Mouse (Mus musculus): ENCODE results near the gene Tada2b.

Tada2b gene

DNA sequence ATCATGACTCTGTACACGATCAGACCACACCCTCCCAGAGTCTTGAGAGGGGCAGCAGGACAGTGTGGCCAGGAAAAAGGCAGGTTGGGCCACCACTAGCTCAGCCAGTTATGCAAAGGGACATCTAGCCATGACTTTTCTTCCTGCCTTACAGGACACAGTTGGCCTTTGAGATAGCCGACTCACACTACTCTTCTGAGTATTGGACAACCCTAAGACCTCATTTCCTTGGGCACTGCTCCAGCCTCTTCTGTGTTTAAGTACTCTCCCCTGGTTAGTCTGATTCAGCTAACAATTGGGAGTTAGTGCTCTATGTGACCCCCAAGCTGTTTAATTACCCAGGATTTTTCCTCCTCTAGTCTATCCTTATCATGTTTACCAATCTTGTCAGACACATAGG, 4.3 kb downstream of the Tada2b start:
- DNase-seq (ENCODE audit: low spot score), result no peak

DNA sequence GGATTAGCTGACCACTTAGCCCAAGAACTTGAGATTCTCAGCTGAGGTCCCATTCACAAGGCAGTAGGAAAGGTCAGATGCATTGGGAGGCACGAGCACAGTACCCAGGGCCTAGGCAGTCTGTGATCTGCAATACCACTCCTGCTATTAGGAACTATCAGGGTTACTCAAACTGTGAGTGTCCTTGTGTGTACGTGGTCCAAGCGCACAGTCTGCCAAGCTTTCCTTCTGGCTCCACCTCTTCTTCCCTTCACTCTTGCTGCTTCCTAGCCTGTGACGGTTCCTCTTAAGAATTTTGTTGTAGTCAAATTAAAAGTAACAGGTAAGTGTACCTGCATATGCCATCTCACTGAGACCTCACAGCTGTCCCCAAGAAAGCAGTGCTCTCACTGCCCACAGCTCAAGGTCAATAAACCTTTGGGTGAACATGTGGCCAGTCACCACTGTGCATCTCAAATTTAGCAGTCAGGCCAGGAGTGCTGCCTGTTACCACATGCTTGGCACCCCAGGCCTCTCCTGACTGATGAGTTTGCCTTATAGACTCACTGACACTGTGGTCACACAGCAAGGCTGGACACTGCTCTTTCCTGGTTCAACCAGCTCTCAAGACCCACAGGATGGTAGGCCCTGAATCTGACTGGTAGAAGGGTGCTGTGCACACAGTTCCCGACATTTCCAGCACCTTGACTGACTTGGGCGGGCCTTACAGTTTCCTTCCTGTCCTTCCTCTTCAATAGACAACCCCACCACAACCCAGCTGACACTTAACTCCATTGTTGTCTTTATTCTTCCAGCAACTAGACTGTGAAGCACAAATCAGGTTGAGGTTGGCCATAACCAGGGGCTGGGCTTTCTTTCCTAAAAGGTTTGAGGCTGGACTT, 5.3 kb downstream of the Tada2b start:
- no peak for DNase-seq (ENCODE audit: low spot score)

DNA sequence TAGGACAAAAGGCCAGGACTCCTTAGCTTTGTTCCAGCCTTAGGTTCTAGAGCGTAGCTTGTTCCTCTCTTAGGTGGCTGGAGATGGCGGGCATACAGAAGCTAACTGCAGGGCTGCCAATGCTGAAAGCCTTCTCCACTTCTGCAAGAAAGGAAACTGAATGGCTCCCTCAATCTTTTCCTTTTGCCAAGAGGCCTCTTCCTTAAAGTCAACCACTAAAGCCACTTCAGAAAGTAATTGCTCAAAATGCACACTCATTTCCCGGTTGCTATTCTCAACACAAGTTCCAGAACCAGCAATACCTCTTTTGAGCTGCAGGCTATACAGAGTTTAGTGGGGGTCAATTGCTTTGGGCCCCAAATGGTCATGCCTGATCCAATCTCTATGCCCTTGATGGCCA, 6.6 kb downstream of the Tada2b start:
- DNase-seq (ENCODE audit: low spot score), result no peak

DNA sequence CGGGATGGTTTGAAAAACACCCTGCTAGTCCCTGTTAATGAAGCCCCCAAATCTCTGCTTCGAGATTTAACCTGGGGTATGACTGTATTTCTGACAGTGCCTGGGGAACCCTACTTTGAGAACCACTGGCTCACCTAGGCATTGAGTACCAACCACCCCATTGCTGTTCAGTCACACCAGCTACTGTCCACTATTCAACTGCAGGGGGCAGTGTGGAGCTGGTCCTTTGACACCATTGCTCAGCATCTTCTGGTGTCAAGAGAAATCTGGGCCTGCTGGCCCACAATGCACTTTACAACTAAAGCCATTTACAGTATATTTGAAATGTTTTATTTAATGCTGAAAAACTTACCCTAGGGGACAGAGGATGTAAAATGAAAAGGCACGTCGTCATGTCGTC, 9.8 kb downstream of the Tada2b start:
- DNase-seq (ENCODE audit: low spot score), result peak; percentile 45

DNA sequence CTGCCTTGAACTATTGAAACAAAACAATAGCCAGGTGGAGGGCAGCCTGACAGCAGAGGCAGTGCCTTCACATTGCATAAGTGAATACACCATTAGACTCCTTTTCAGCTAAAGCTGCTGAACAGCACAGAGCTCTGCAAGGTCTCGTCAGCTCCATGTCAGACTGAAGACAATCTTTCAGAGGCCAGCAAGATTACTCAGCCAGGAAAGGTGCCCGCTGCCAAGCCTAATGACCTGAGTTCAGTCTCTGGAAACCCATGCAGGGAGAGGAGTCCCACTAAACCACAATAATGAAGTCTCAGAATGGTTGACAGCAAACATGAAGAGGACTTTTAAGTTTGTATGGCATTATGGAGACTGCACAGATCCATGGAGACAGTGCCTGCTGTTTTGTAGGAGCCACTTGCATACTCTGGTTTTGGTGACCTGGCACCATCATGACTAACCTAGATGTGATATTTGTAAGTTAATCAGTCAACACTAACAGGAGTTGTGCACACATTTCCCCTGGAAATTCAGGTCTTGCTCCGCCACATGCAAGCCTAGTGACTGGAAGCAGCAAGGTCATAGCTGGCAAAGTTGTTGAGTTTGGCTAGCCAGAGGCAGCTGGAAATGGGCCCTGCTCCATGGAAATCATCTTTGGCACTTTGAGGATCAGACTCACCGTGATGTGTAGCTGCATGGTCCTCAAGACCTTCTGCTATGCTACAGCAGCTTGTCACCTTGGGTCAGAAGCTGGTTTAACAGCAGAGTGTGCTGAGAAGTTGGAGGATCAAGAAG, 11.0 kb downstream of the Tada2b start:
- no peak for DNase-seq (ENCODE audit: low spot score)

DNA sequence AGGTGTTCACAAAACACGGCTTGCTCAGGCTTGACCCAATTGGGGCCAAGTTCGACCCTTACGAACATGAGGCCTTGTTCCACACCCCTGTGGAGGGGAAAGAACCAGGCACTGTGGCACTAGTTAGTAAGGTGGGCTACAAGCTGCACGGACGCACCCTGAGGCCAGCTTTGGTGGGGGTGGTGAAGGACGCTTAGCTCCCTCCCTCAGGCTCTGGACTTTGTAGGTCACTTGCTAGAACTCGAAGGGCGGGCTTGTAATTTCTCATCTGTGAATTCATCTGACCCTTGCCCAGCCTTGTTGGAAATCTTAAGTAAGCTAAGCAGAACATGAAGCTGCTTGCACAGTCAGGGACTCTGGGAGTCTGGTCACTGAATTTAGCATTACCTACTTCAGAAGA, 12.9 kb downstream of the Tada2b start:
- DNase-seq (ENCODE audit: low spot score), result no peak

DNA sequence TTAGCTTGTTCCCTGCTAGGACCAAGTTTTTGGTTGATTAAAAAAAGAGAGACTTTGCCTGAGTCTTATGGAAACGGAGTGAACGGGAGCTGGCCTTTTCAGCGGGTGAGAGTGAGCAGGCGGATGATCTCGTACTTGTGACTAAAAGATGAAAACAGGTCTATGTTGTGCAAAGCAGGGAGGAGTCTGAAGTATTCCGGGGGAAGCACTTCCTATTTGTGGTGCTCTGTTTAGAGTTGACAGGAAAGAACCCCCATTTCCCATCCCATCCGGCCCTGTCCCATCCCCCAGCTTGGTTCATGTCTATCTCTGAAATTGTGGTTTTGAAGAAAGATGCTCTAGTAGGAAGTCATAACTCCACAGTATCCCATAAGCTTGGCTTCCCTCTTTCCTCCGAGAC, 18.2 kb downstream of the Tada2b start:
- no peak for DNase-seq (ENCODE audit: low spot score)

DNA sequence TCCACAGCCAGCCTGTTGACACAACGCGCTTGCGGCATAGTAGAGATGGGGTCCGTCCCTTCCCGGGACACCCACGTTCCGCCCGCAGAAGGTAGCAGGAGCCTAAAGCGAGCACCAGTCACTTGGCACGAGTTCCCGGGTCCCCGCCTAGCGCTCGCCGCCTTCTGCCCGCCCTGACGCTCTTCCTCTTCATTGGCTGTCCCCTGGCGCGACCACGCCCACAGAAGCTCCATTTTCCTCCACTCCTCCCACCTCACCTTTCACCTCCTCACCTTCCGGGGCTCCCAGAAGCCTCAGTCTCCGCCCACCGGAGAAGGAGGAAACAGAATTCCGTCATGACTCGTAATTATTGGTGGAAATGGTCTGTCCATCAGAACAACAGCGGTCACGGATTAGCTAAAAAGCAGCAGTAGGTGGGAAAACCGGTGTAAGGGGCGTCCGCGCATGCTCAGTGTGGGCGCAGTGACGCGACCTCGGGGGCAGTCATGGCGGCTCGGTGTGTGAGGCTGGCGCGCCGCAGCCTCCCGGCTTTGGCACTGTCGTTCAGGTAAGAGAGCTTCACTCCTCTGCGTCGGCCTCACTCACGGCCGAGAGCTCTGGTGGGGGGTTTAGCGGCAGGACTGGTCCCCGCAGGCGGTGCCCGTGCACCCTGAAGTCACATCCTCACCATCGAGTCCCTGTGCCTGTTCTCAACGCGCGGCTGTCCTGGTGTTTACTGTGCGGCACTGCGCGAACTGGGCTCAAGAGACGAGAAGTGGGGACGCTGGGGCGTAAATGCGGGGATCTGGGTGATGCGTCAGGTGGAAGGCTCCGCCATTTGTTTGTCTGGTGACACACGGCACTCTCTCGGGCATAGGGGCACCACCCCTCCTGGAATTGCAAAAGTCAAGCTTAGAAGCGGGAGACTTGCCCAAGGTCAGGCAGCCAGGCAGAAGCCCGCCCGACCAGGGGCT, 19.1 kb downstream of the Tada2b start, which contains the start of gene Grpel1:
Gene Grpel1 (plus strand): TSS at position 290 of the 953 bp plus-strand sequence.
- peak; percentile 99 for DNase-seq (ENCODE audit: low spot score)

DNA sequence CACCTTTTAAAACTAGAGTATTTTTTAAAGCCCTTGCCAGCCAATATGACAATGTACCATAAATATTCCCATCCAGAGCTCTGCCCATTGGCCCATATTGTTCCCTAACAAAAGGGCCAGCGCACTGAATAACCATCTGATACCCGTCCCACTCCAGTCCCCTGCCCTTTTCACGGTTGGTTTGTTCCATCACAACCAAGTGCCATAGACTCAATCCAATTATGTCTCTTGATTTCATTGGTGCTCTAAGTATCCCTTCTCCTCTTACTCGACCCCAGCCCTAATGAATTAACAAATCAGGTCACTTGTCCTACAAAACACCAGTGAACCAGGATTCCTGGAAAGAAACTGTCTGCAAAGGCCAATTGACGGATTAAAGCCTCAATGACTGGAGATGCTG, 20.7 kb downstream of the Tada2b start:
- DNase-seq (ENCODE audit: low spot score), result no peak

DNA sequence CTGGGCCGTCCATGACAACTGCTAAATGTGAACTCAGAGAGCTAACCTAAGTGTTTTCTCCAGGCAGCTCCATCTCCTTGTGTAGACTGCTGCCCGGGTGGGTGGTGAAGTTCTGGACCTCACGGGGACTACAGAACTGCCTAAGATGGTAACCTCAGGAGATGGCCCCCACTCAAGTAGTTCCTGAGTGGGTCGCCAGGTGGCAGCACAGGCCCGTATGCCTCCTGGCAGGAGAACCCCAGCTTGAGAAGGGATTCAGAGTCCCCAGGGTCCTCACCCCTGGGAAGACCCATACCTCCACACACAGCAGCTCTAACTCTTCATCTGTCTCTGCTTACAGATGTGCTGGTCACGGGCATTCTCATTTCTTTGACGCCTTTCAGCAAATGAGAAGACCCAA, 21.3 kb downstream of the Tada2b start:
- DNase-seq (ENCODE audit: low spot score), result peak; percentile 64

DNA sequence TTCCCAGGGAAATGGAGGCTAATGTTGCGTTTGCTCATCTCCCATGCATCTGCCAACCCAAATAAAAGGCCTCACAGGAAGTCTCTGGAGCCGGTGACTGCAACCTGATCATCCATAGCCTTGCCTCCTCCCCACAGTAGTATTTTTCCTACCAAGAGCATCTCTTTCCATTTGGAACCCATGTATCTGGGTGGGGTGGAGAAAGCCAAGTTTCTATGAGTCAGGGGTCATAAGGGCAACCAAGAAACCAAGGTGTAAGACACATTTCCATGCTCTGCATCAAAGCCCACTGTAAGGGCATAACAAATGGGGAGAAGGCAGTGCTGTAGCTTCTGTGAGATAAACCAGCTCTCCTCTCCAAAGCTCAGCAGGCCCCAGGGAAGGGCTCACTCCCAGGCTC, 22.9 kb downstream of the Tada2b start:
- DNase-seq (ENCODE audit: low spot score), result no peak

DNA sequence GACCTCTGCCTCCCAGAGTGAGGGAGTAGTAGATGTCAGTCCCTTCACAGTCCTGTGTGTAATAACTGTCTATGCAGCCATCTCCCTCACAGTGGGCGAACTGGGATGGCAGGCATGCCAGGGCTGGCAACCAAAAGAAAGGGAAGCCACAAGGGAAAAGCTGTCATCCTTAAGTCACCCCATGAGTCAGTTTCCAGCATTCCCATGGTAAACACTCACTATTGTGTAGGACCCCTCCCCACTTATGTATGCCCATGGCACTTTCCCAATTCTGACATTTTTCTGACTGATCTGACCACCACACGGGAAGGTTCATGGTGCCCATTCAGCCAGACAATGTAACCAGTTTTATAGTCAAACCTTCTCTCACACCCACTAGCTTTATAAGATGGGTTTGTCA, 23.4 kb downstream of the Tada2b start:
- no peak for DNase-seq (ENCODE audit: low spot score)

DNA sequence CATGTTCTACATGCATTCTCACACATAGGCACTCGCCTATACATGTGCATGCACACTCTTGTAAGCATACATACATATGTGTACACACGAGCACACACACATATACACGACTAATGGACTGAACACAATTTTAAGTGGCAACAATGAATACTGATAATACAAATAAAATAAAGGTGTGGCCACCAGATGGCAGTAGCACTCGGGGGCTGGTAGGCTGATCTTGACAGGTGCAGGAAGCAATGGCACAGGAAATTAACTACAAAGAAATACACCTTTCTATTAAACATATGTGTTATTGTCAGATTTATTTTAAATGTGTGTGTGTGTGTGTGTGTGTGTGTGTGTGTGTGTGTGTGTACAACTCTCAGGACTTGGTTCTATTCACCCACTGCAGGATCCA, 25.2 kb downstream of the Tada2b start:
- no peak for DNase-seq (ENCODE audit: low spot score)

DNA sequence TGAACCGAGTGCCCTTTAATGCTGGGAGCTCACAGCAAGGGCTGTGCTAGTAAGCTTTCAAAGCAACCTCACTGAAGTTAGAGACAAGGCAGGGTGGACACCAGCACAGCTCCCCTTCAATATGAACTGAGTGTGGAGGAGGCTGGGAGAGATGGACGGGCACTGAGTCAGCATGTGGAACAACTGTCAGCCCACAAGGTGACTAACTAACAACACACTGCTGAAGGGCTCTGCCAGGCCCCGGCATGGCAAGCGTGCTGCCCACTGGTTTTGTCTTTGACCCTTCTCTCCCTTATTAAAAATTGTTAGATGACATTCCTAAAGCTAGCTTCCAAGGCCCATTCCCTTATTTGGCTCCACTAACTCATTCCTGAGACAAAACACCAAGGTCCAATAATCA, 26.4 kb downstream of the Tada2b start:
- DNase-seq (ENCODE audit: low spot score), result no peak

DNA sequence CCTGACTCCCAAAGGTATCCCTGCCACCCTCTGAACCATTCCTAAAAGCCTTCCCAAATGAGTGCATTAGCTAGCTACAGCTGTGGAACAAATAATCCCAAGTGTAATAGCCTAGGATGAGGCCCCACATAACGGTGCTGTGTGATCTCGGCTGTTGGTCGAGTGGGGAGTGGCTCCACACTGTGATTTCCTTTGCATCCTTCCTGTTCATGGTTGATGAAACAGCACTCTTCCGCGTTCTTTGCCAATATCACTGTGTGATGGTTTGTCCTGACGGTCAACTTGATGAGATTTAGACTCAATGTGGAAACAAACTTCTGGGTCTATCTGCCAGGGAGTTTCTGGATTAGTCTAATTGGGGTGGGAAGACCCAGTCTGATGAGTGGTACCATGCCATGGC, 31.3 kb downstream of the Tada2b start:
- no peak for DNase-seq (ENCODE audit: low spot score)

DNA sequence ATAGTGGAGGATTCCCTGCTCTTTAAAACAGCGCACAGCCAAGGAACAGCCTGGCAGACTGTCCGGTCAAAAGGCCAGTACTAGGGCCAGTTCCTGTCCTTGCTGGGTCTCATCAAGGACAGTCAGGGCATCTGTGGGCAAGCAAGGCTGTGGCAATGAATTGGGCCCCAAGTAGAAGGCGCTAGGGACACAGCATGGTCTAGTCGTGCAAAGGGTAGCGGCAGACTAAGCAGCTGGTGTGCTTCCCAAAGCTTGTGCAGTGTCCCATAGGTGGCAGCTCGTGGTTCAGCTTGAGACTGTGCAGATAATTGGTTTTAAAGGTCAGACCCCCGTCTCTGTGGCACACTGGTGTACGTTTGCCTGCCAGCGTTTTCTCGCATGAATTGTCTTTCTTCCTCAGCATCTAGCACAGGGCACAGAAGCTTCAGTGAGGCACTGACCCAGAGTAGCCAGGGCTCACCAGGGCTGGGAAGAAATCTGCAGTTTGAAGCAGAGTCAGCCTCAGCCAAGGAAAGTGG, 32.2 kb downstream of the Tada2b start:
- no peak for DNase-seq (ENCODE audit: low spot score)

DNA sequence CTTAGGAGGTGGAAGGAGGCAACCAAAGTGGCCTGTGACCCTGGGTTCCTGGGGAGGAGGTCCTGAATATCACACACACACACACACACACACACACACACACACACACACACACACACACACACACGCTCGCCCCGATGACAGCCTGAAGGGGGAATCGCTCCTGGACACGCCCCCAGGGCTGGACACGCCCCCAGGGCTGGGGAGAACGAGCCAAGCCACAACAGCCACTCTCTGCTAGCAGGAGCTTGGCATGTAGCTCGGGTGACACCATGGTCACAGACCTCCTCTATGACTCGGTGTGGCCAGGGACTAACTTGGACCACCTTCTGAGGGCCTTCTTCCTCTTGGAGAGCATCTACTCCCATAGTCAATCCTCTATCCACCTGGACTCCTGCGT, 33.0 kb downstream of the Tada2b start:
- DNase-seq (ENCODE audit: low spot score), result no peak

DNA sequence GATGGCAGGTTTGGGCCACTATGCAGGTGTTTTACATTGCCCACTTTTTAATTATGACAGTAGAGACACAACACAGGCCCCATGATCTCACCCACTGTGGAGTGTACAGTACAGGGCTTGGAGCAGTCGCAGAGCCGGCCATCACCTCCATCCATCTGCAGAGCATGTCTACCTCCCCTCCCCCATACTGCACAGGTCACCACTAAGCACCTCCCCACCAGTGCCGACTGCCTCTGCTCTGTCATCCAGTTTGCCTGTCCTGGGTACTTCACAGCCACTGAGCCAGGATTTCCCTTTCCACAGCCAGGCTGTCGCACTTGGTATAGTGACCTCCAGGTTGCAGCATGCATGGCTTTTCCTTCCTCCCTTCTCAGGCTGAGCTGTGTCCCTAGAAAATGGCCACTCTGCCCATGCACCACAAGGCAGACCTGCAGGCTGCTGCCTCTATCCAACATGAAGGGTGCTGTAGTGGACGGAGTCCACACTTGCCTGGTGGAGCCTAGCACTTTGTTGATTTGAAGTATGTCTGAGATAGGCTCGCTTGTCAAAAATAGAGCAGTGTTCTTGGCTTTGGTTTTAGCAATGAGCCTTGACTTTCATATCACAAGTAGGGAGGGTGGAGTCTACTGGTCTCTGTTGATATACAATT, 34.3 kb downstream of the Tada2b start:
- DNase-seq (ENCODE audit: low spot score), result no peak

DNA sequence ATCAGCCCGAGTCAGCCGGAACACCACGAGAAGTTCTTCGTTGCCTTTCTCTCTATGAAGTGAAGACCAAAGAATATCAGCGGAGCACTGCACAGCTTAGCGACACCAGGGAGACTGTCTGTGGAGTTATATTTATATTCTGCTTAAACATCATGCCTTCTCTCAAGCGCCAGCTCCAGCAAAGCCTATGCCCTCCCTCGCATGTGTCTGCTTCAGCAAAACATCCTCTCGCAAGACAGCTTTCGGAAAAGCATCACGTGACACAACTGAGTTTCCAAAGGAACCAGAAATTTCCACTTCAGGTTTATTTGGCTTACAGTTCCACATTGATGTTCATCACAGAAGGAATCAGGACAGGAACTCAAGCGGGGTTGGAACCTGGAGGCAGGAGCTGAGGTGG, 36.2 kb downstream of the Tada2b start:
- DNase-seq (ENCODE audit: low spot score), result no peak

DNA sequence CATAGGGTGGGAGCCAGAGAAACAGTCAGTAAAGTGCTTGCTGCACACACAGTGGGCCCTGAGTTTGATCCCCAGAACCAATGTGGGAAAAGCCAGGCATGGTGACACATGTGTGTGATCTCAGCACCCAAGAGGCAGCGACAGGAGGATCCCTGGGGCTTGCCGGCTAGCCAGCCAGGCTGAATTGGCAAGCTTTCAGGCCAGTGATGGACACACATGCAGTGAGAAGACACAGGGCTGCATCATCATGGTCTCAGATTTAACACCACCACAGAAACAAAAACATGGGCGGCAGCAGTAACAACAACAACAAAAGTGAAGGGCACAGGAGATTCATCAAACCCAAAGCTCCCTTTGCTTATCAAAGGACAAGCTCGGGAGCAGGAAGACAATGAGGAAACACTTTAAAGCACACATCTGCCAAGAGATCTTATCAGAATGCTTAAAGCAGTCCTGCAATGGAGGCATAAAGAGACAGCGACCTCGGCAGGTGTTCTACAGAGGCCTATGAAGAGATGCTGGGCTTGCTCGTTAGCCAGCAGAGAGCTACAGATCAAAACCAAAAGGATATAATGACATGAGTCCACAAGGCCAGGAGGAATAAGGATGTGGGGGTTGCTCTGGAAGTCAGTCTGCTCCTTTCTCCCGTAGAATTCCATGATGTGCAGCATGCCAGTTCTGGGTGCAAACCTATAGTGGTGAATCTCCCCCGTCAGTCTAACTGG, 37.8 kb downstream of the Tada2b start:
- no peak for DNase-seq (ENCODE audit: low spot score)

DNA sequence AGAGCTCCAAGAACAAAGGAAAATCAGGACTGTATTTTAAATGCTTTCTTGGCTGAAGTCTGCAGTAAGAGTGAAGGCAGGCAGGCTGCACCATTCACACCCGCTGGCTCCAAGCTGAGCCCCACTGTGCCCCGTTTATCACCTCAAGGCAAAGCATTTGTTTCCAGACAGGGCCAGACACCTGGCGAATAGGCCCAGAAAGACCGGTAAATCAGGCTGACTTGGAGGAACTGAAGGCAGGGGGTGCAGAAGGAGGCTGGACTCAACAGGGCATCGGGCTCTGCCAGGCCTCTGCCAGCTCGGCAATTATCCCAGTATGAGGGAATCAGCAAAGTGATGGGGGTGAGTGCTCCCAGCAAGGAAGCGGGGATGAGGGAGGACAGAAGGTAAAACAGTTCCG, 39.1 kb downstream of the Tada2b start:
- DNase-seq (ENCODE audit: low spot score), result no peak
